ENCODE assay signal across 8 mouse cellular contexts in the genomic region with DNA sequence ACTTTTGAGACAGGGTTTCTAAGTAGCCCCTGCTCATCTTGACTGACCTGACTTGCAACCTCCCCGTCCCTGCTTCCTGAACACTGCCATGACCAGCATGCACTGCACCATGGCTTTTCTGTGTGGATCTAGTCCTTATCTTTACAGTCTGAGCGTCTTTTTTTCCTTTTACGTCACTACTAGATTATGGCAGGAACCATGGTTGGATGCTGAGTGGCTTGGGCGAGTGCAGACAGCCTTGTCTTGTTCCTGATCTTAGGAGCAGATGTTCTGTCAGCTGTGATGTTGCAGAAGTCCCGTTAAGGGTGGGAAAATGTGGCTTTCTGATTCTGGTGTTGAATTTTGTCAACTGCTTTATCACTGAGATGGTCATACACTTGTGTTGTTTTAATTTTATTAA. TPM values are rescaled to one million over a fixed set of nuclear protein-coding genes. Genes with fewer than 3 reads are reported as not detected.
DNase-seq lines count a peak whose midpoint lies in the region; ATAC-seq and TF ChIP-seq lines count a peak whose summit lies in the region.

No protein-coding gene starts in this region.

- no peaks in the 10 kb centered on the region for H3K9me3 ChIP-seq in forebrain, embryonic 16.5 days (ENCODE audit: control insufficient read depth, low read length)
- no peaks in the 10 kb centered on the region for H3K9me3 ChIP-seq in limb, embryonic 12.5 days
- H3K9me3 ChIP-seq in neural tube, embryonic 14.5 days (ENCODE audit: control insufficient read depth, low read length), result no peaks in the 10 kb centered on the region

- no peak for TF ChIP-seq POLR2A in thymus, adult 2 months (IDR thresholded peaks at IDR 0.05; ENCODE audit: control insufficient read depth, extremely low read depth, insufficient read depth, low read length, poor library complexity)

- ATAC-seq in forebrain, embryonic 16.5 days, result no peak
- no peak for ATAC-seq in limb, embryonic 12.5 days (ENCODE audit: insufficient number of reproducible peaks, insufficient read depth, low FRiP score, low TSS enrichment, low read depth)
- ATAC-seq in neural tube, embryonic 14.5 days (ENCODE audit: low read depth), result no peak

- TF ChIP-seq CTCF in layer of hippocampus, adult 2 months (conservative IDR thresholded peaks at IDR 0.05), result no peak
- TF ChIP-seq CTCF in thymus, adult 2 months (IDR thresholded peaks at IDR 0.05; ENCODE audit: borderline replicate concordance, control insufficient read depth, extremely low read depth, insufficient read depth, low read length, poor library complexity), result no peak

- peak overlapping the region; percentile 74 for H3K27ac ChIP-seq in layer of hippocampus, adult 2 months
- H3K27ac ChIP-seq in forebrain, embryonic 16.5 days (ENCODE audit: low read length), result peak overlapping the region; percentile 87
- peak overlapping the region; percentile 96 for H3K27ac ChIP-seq in limb, embryonic 12.5 days
- peak overlapping the region; percentile 81 for H3K27ac ChIP-seq in neural tube, embryonic 14.5 days (ENCODE audit: low read depth, low read length)
- no peak overlapping the region for H3K27ac ChIP-seq in thymus, adult 2 months (ENCODE audit: control insufficient read depth, insufficient read depth, low read length)

- no peak overlapping the region for H3K4me3 ChIP-seq in layer of hippocampus, adult 2 months
- H3K4me3 ChIP-seq in forebrain, embryonic 16.5 days (replicated peaks; ENCODE audit: low read length), result no peak overlapping the region
- H3K4me3 ChIP-seq in limb, embryonic 12.5 days (replicated peaks), result no peak overlapping the region
- H3K4me3 ChIP-seq in neural tube, embryonic 14.5 days (ENCODE audit: low read depth, low read length), result no peak overlapping the region
- H3K4me3 ChIP-seq in thymus, adult 2 months (ENCODE audit: control insufficient read depth, insufficient read depth, low read length), result no peak overlapping the region

- peaks cover 37% of the 10 kb centered on the region for H3K4me1 ChIP-seq in forebrain, embryonic 16.5 days (replicated peaks; ENCODE audit: control insufficient read depth, insufficient read depth, low read length)
- H3K4me1 ChIP-seq in limb, embryonic 12.5 days (replicated peaks), result peaks cover 60% of the 10 kb centered on the region
- peaks cover 24% of the 10 kb centered on the region for H3K4me1 ChIP-seq in neural tube, embryonic 14.5 days (ENCODE audit: control insufficient read depth, insufficient read depth, low read length)
- H3K4me1 ChIP-seq in thymus, adult 2 months (replicated peaks; ENCODE audit: control insufficient read depth, insufficient read depth, low read length), result peaks cover 48% of the 10 kb centered on the region

- 20% methylated on average over 5 of the region's 5 CpGs for WGBS in forebrain, embryonic 16.5 days
- WGBS in limb, embryonic 12.5 days, result 29% methylated on average over 5 of the region's 5 CpGs
- 17% methylated on average over 5 of the region's 5 CpGs for WGBS in neural tube, embryonic 14.5 days
- WGBS in thymus, adult 2 months, result 14% methylated on average over 5 of the region's 5 CpGs

- no peak overlapping the region for H3K4me2 ChIP-seq in forebrain, embryonic 16.5 days (ENCODE audit: low read length)
- H3K4me2 ChIP-seq in limb, embryonic 12.5 days, result no peak overlapping the region
- H3K4me2 ChIP-seq in neural tube, embryonic 14.5 days (ENCODE audit: low read depth, low read length), result no peak overlapping the region

- no peak for DNase-seq in layer of hippocampus, adult 2 months (ENCODE audit: low spot score in 2 of 2)
- DNase-seq in layer of hippocampus, adult 8-10 months (ENCODE audit: low spot score in 2 of 2), result no peak
- DNase-seq in gastrocnemius, postnatal 14 days, result no peak
- no peak for DNase-seq in layer of hippocampus, adult 11-12 months (ENCODE audit: low spot score)
- no peak for DNase-seq in thymus, adult 2 months

- H3K9ac ChIP-seq in forebrain, embryonic 16.5 days (replicated peaks; ENCODE audit: low read depth, low read length), result no peak overlapping the region
- H3K9ac ChIP-seq in limb, embryonic 12.5 days (replicated peaks), result no peak overlapping the region
- no peak overlapping the region for H3K9ac ChIP-seq in neural tube, embryonic 14.5 days (replicated peaks; ENCODE audit: low read depth, low read length)

- H3K36me3 ChIP-seq in forebrain, embryonic 16.5 days (ENCODE audit: control insufficient read depth, insufficient read depth), result no peaks in the 10 kb centered on the region
- H3K36me3 ChIP-seq in limb, embryonic 12.5 days, result no peaks in the 10 kb centered on the region; the same call in 1 of the 2 replicates
- no peaks in the 10 kb centered on the region for H3K36me3 ChIP-seq in neural tube, embryonic 14.5 days (ENCODE audit: control insufficient read depth, insufficient read depth, low read length)
- H3K36me3 ChIP-seq in thymus, adult 2 months (ENCODE audit: control insufficient read depth, insufficient read depth, low read length), result no peaks in the 10 kb centered on the region

- intact Hi-C loops in gastrocnemius, postnatal 14 days (cut with DNase I; ENCODE audit: low total_unique reads), result no loop called here

- H3K27me3 ChIP-seq in forebrain, embryonic 16.5 days (replicated peaks; ENCODE audit: control insufficient read depth, insufficient read depth, low read length), result no peaks in the 10 kb centered on the region
- no peaks in the 10 kb centered on the region for H3K27me3 ChIP-seq in limb, embryonic 12.5 days
- no peaks in the 10 kb centered on the region for H3K27me3 ChIP-seq in neural tube, embryonic 14.5 days (ENCODE audit: control insufficient read depth, insufficient read depth, low read length)
- H3K27me3 ChIP-seq in thymus, adult 2 months (ENCODE audit: control insufficient read depth, insufficient read depth, low read length), result no peaks in the 10 kb centered on the region

RNA-seq across cellular contexts. Expression of a gene that starts 34.1 kb away (rescaled TPM):
- 100 to 1,000 TPM; 255 to 260 TPM for total RNA-seq in layer of hippocampus, adult 2 months (2021)
- 100 to 1,000 TPM; 201 to 260 (median 228) TPM for total RNA-seq in layer of hippocampus, adult 8-10 months (2022)
- 85.1 and 92.2 TPM in 2 replicates for polyA plus RNA-seq in forebrain, embryonic 16.5 days (2015; fragmentation: Nextera tagmentation; extraction: Ambion mirVana)
- 15.2 and 16.3 TPM in 2 replicates for polyA plus RNA-seq in limb, embryonic 12.5 days (2016; fragmentation: Nextera tagmentation; extraction: Ambion mirVana)
- 58.6 and 60.0 TPM in 2 replicates for polyA plus RNA-seq in neural tube, embryonic 14.5 days (2014; fragmentation: Nextera tagmentation; extraction: Ambion mirVana)
- 100 to 1,000 TPM; 167 to 178 TPM for total RNA-seq in gastrocnemius, postnatal 14 days (2021)
- 96.5 and 103 TPM in 2 replicates for polyA plus RNA-seq in thymus, adult 2 months (2012; rRNA removed)

RNA-seq across cellular contexts. Expression of a gene that starts 54.4 kb away (rescaled TPM):
- total RNA-seq in layer of hippocampus, adult 2 months (2021), result 1 to 10 TPM; 9.5 to 9.9 TPM
- 10 to 100 TPM in 2 of 4 experiments, 1 to 10 TPM in 2; 7.9 to 10.8 (median 9.9) TPM for total RNA-seq in layer of hippocampus, adult 8-10 months (2022)
- polyA plus RNA-seq in forebrain, embryonic 16.5 days (2015; fragmentation: Nextera tagmentation; extraction: Ambion mirVana), result 115 and 169 TPM in 2 replicates
- polyA plus RNA-seq in limb, embryonic 12.5 days (2016; fragmentation: Nextera tagmentation; extraction: Ambion mirVana), result 193 and 212 TPM in 2 replicates
- polyA plus RNA-seq in neural tube, embryonic 14.5 days (2014; fragmentation: Nextera tagmentation; extraction: Ambion mirVana), result 65.5 and 86.7 TPM in 2 replicates
- under 1 TPM; 0.31 to 0.41 TPM for total RNA-seq in gastrocnemius, postnatal 14 days (2021)
- 1.4 and 2.9 TPM in 2 replicates for polyA plus RNA-seq in thymus, adult 2 months (2012; rRNA removed)

Comparison
In these comparisons a context has a peak if more than half of its experiments do, and no peak if none do; other contexts are left out.
1. RNA of a gene that starts 54.4 kb away (polyA plus RNA-seq): 193 to 212 TPM in limb, embryonic 12.5 days, 115 to 169 TPM in forebrain, embryonic 16.5 days and 65.5 to 86.7 TPM in neural tube, embryonic 14.5 days; 1.4 to 2.9 TPM in thymus, adult 2 months; every median in the first group is over 10 times any median in the second.